Mouse (Mus musculus) spleen, adult 12 weeks (tissue): ENCODE measurements around the gene Thbs4.

Source experiments
- DNase-seq: peaks from one replicate; pipeline ENCODE4 v3.0.0; 2022; ENCODE audit warnings: low spot score

The Thbs4 gene

DNA sequence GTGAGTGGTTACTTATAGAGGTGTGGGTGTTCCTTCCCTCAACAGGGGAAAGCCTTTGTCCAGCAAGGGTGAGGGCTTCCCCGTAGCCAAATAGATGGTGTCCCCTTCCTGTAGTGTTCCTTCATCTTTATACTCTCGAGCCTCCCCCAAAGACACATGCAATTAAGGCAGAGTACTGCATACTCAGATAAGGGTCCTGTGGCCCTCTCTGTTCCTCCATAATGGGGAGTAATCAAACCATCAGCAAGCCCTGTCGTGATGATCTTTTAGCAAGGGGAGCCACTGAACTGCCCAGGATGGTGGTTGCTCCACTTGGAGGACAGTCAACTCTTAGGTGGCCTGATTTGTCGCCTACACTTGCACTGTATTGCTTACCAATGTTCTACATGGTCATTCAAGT lies 82.0 kb downstream of the Thbs4 start:
- DNase-seq: no peak

DNA sequence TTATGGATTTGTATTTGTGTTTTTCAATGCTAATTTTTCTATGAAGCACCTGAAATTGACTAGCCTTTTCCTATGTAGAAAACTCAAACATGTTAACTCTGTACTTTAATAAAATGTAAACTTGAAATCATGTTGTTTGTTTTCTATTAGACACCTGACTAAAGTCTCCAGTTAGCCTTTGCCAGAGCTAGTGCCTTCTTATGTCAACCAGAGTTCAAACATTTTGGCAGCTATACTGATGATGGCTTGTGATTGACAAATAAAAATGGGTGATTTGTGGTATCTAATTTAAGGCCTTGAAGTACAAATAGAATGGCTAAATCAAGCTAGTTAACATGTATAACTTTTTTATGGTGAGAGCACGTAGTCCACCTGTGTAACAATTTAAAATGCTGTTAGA lies 82.8 kb downstream of the Thbs4 start:
- no peak for DNase-seq

DNA sequence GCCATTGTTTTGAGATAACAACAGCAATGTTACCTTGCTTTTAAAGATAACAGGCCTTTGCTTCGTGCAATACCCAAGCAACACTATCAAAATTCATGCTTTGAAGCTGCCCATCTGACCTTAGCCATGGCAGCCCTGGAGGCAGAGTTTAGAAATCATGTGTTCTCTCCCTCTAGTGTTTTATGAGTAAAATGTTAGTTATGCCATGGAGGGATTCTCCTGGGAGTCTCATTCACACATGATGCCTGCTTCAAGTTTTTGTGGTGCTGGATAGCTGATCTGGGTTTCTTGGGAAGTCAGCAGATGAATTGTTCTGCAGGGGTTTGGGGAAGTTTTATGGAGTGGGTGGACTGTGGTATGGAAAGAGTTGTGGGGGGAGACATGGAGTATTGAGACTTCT lies 84.3 kb downstream of the Thbs4 start:
- no peak for DNase-seq

DNA sequence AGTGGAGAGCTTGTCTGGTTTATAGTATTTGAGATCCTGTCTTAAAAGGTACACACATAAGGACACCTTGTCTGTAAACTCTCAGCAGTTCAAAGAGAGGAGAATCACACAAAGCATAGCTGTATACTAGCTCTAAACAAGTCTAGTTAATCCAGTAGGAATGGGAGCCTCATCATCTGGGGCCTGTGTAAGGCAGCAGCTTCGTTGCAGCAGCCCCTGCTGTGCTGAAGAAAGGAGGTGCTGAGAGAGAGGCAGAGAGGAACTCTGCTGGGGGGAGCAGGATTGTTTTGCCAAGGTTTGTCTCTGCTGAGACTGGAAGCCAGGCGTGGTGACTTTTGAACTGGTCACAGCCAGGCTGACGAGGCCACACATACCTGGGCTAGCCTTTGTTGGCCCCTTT lies 85.1 kb downstream of the Thbs4 start:
- DNase-seq: no peak

DNA sequence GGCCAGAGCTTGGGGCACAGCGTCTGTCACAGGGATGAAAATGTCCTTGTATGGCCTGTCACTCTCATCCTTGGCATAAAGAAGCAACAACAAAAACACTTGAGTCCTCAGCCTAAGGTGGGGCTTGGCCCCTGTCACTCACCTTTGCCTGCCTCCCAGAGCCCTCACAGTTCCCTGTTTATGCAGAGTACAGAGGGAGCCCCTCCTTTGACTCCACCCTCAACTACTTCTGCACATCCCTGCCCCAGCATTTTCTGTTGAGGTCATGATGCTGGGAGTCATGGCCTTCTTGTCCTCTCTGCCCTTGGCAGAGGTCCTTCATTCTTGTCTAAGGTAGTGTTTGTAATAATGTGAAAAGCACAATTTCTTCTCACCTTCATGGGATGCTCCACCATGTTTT lies 86.2 kb downstream of the Thbs4 start:
- DNase-seq: no peak

DNA sequence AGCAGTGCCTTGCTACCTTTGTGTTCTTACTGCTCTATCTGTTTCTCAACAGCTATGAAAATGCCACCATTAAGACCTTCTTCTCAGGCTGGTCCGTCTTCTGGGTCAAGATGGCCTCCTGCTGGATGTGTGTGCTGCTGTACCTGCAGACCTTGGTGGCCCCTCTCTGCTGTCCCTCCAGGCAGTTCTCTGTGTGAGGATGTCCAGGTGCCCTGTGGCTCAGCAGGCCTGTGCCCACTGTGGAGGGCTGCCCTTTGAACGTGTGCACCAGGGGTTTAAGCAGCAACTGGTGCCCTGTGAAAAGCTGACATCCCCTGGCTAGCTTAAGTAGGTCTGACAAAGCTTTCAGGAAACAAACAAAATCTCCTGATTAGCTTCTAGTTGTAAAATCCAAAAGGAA lies 86.7 kb downstream of the Thbs4 start:
- DNase-seq: no peak

DNA sequence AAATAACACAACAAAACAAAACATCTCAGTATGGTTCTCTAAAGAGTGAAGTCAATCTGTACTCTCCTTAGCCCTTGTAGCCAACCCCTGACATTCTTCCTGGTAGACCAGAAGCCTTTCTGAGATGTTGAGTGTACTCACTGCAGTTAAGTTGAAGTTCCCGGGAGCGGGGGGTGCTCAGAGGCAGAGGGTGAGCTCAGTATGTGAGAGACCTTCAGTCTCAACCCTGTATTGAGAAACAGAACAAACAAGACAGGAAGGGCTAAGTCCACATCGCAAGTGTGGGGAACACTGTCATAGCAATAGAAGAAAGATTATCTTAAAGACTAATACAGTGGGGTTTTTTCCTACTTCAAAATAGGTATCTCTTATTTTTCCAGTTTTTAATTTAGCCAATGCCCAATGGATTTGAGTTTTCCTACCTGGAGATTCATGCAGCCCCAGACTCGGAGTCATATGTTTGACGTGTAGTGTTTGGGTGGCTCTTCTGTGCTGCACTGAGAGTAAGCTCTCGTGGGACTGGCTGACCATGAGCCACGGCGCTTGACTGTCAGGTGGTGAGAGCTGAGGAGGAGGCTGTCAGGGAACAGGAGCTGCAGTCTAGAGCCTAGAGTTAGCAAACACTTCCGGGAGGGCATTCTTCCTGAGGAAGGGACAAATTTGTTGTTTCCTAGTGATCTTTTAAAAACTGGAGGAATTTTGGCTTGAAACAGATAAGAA lies 88.1 kb downstream of the Thbs4 start:
- no peak for DNase-seq

DNA sequence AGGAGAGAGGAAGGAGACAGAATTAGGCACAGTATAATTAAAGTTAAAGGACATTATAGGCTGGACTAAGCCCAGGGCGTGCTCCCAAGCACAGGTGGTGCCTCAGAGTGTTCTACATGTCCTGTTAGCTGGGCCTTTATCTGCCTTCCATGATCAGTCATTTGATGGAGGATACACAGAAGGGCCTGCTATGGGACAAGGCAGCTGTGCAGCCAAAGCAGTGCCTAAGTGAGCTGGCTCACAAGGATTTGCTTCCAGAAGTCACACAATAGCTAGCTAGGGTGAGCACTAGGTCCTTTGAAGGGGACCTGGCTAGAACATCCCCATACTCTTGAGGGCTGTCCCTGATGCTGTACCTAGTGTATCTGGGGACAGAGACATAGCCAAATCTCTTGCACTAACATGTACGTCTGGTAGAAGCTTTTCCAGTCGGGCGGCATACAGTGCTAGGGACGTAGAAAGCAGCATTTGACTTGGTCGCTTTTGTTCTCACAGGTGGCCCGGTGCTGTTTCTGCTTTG lies 89.5 kb downstream of the Thbs4 start:
- no peak for DNase-seq

DNA sequence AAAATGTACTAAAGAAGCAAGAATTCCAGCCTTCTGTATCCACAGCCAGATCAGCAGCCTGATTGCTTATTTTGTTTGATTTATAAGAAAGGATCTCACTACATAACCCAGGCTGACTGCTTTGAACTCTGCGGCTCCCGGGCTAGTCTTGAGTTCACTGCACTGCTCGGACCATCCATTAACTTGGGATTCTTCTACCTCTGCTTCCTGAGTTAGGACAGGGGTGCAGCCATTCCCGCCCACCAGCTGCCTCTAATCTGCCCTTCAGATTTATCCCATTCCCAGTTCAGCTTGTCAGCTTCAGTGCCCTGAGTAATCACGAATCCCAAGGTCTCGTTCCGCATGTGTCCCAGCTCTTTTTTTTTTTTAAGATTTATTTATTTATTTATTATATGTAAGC lies 90.4 kb downstream of the Thbs4 start:
- no peak for DNase-seq

DNA sequence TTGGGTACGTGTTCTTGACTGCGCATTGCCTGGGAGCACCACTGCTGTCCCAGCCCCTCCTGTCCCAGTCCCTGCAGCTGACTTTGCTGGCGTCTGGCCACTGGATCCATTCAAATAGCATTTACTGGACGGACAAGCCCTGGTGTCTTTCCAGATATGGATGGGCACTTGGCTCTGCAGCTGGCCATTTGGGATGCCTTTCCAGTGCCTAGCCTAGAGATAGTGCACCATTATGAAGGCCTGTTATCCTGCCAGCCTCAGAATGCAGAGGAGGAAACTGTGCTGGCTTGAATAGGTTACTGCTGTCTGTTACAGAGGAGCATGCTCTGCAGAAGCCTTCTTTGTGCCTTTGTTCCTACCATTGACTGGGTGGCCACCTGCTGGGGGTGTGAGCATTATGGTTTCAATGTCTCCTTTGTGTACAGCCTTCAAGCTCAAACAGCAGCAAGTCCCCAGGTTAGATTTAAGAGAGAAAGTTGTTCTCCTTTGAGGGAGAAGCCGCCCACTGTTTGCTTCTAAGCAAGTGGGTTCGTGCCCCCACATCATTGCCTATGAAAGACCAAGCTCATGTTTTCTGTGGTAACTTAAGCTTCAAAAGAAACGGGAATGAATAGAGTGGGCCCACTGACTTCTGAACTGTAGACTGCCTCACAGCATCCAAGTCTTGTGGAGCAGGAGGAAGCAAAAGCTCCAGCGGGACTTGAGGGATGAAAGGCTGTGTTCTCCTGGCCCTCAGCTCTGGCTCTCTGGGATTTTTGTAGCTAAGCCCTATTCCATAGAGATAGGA lies 91.2 kb downstream of the Thbs4 start:
- DNase-seq: no peak

DNA sequence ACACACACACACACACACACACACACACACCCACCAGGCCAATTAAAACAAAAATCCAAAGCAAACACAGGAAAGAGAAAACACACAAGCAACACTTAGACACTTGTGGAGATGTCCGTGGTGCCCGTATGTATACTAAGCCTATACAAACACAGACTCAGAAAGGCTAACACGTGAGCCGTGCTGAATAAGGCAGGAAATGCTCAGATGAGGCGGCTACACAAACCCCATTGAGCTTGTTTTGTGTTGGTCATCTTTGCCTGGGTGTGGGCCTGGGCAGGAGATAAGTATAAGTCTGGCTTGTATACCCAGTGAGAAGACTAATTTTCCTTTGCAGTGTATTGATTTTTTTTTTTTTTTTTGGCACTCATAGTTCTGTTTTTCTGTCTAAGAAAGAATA lies 92.6 kb downstream of the Thbs4 start:
- DNase-seq: no peak
